Mouse (Mus musculus) spleen, postnatal 36 days (tissue): ENCODE data around the gene Lrsam1.

Experiments
- DNase-seq, 2 experiments: peaks; one replicate each; pipeline ENCODE4 v3.0.0; 2022; ENCODE audit warnings: low spot score in 2 of 2, mixed read lengths in 1 of 2

Lrsam1 gene

GRCm38 (mm10) chr2:32926330-32927075 lies 34.9 kb downstream of the Lrsam1 start:
- DNase-seq: no peak

GRCm38 (mm10) chr2:32924306-32924844 lies 37.0 kb downstream of the Lrsam1 start:
- DNase-seq: no peak

DNA sequence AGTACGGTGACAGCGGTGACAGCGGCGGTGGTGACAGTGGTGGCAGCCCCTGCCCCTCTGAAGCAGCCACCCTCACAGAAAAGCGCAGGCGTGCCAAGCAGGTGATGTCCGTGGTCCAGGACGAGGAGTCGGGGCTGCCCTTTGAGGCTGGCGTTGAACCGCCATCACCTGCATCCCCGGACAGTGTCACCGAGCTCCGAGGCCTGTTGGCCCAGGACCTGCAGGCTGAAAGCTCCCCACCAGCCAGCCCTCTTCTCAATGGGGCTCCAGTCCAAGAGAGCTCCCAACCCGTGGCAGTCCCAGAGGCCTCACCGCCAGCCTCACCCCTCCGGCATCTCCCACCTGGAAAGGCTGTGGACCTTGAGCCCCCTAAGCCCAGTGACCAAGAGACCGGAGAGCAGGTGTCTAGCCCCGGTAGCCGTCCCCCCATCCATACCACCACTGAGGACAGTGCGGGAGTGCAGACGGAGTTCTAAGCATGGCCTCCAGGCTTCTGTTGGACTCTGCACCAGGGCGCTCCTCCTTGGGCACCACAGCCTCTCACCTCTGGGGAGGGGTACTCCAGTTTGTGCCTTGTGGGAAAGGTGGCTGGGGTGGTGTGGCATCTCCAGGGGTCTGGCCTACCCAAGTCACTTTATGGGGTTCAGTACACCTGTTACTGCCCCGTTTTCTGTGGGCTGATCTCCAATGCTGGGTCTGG lies 37.7 kb downstream of the Lrsam1 start:
- DNase-seq: no peak

- DNase-seq: no peak
Measured at GRCm38 (mm10) chr2:32922564-32922963, 38.9 kb downstream of the Lrsam1 start.

- no peak for DNase-seq
Measured at GRCm38 (mm10) chr2:32921801-32922380, 39.5 kb downstream of the Lrsam1 start.

DNA sequence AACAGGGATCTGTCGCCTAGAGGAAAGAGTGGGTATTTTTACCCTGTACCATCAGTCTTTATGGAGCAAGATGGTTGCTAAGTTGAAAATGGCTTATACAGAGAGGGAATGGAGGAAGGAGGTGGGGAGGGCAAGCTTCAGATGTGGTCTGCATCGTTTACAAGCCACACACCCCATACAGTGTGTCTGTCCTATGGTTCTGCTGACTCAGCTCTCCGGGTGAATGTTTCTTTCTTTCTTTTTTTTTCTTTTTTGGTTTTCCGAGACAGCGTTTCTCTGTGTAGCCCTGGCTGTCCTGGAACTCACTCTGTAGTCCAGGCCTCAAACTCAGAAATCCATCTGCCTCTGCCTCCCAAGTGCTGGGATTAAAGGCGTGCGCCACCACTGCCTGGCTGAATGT lies 40.2 kb downstream of the Lrsam1 start:
- no peak for DNase-seq

DNA sequence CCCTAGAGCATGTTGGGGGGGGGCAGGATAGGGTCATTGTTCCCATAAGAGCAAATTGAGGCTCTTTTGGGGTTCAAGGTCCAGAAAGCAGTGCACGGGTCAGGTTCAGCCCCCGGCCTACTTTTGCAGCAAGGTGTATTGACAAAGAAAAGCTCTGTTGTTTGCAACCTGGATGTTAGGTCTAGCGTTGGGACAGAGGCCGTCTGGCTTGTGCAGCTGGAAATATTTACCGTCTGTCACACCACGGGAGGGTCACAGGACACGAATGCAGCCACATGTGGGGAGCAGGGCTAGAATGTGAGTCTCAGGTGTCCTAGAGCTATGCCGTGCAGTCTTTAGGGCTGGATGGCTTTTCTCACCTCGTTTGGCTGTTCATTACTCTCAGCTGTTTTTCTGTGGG lies 43.0 kb downstream of the Lrsam1 start:
- DNase-seq: no peak

DNA sequence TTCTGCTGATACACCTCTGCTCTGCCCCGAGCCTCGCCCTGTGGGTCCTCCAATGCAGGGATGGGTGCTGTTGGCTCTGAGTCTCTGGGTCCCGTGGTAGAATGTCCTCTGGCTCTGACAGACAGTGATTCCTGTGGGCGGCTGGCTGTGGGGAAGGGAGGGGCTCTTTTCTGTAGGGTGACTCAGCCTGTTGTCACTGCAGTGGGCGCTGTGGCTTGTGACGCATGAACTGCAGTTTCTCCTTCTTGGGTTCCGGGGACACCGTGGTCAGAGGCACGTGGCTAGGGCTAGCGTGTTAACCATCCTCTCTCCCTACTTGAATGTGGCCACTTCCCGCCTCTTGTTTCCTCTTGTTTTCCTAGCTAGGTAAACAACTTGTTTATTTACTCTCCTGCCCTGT lies 43.9 kb downstream of the Lrsam1 start:
- DNase-seq: peak; percentile 48 to 51

- peak in 1 of 2 experiments; percentile 22 for DNase-seq
Measured at GRCm38 (mm10) chr2:32914896-32915295, 46.5 kb downstream of the Lrsam1 start.

GRCm38 (mm10) chr2:32914362-32914761 lies 47.1 kb downstream of the Lrsam1 start:
- DNase-seq: no peak

DNA sequence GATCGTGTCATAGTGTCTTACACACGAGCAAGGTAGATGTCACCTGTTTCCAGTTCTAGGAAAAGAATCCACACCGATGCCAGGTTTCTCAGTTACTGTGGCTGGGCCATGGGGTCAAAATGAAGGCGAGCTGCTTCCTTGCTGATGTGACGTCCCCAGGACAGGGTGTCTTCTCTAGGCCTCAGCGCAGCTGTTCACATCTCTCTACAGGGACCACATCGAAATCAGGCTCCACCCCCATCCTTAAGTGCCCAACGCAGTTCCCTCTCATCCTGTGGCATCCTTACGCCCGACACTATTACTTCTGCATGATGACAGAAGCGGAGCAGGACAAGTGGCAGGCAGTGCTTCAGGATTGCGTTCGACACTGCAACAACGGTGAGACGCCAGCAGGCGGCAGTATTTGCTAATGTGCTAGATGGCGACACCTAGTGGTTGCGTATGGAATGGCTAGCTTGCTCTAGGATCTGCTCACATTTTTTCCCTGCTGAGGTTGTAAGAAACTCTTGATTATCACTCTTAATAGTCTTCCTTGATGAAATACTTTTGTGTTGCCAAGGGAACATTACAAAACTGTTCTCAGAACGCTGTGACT lies 49.1 kb downstream of the Lrsam1 start:
- peak; percentile 57 to 68 for DNase-seq

GRCm38 (mm10) chr2:32911639-32912182 lies 49.7 kb downstream of the Lrsam1 start:
- DNase-seq: no peak

DNA sequence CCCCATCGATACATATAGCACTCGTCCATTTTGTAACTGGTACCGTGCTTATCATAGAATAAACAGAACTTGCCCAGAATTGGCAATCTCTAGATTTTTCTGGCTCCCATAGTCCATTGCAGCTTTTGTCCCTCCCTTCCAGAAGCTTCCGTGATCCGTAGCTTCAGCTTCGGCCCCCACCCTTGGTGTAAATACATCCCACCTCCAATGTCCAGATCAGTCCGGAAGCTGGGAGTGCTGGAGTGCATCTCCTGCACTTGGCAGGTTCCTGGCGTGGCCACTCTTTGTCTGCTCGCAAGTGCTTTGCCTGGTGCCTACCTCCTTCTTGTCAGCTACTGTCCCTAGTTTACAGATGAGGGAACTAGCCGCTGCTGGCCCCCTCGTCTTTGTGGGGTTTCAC lies 52.6 kb downstream of the Lrsam1 start:
- DNase-seq: no peak

GRCm38 (mm10) chr2:32908272-32908671 lies 53.1 kb downstream of the Lrsam1 start:
- no peak for DNase-seq

GRCm38 (mm10) chr2:32907442-32907841 lies 54.0 kb downstream of the Lrsam1 start:
- no peak for DNase-seq

- DNase-seq: no peak
Measured at GRCm38 (mm10) chr2:32905297-32905696, 56.1 kb downstream of the Lrsam1 start.

DNA sequence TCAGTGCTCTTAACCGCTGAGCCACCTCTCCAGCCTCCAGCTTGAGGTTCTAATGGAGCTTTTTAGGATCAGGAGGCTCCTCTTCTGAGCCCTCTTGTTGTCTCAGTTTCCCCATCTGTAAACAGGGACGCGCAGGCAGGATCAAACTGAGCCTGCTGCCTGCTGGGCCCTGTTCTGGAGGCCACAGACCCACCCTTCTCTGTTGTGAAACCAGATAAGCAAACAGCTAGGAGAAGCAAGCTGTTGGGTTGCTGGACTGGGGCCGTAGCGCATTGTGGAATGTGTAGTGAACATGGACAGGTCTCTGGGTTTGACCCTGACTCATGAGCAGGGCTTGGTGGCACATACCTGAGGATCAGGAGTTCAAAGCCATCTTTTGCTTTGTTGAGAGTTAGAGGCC lies 56.8 kb downstream of the Lrsam1 start:
- no peak for DNase-seq

DNA sequence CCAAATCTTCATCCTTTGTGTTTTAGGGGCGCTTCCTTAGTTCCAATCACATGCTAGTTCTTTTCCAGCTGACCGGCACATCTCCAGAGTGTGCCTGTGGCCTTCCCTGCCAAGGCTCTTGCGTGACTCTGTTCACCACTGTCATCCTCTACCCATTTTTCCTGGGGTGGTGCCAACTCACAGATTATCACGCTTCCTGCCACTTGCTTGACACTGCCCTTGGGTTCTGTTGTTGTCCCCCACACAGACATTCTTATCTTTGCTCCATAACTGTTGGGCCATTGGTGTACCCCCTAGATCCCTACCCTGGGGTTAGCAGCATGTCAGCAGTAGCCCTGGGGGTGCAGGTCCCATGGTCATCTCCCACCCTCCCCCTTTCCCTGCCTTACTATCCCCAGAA lies 57.9 kb downstream of the Lrsam1 start:
- DNase-seq: no peak

DNA sequence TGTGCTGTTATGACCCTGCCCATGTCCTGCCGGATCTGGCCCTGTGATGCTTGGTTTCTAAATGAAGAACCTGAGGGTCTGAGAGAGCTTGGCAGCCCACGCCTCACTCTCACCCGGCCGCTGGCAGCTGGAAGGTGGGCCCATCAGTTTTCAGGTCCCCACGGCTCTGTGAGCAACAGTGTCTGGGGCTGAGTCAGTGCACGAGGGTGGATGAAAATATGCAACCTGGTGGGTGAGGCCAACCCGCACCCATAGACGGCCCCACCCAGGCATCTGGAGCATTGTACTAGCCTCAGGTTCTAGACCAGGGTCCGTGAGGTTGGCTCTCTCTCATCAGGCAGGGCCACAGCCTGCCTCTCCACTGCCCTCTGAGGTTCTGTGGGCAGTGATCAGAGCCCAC lies 59.3 kb downstream of the Lrsam1 start:
- no peak for DNase-seq

- no peak for DNase-seq
Measured at GRCm38 (mm10) chr2:32898983-32899382, 62.4 kb downstream of the Lrsam1 start.

GRCm38 (mm10) chr2:32896507-32897147 lies 64.8 kb downstream of the Lrsam1 start:
- no peak for DNase-seq
